Mouse (Mus musculus) forebrain, embryonic 14.5 days (tissue): ENCODE measurements around the gene Smndc1. TPM values are rescaled to one million over a fixed set of nuclear protein-coding genes. Genes with fewer than 3 reads are reported as not detected.

Experiments
- ATAC-seq: fragments of 200-750 bp; cut with Nextera tagmentation; 2 replicates; pipeline ENCODE4 v1.8.0; 2017; ENCODE audit warnings: mild to moderate bottlenecking, moderate library complexity
- DNase-seq: peaks from one replicate; pipeline ENCODE4 v3.0.0-alpha.2; 2015; ENCODE audit warnings: low spot score
- H3K27ac ChIP-seq: fragments of 300-500 bp; sonication (generic); 2 replicates; pipeline ENCODE4 v1.5.1; 2014; ENCODE audit warnings: low read depth, mild to moderate bottlenecking, control low read depth, low read length, moderate library complexity
- H3K27me3 ChIP-seq: fragments of 300-500 bp; sonication (generic); replicated peaks from 2 replicates; pipeline ENCODE4 v1.6.1; 2014; ENCODE audit warnings: low read length, control low read depth, mixed read lengths; ENCODE audit not compliant: control insufficient read depth, insufficient read depth
- H3K36me3 ChIP-seq: fragments of 300-500 bp; sonication (generic); 2 replicates; pipeline ENCODE4 v1.6.1; 2014; ENCODE audit warnings: low read length, control low read depth; ENCODE audit not compliant: control insufficient read depth, insufficient read depth
- H3K4me1 ChIP-seq: fragments of 300-500 bp; sonication (generic); 2 replicates; pipeline ENCODE4 v1.6.1; 2014; ENCODE audit warnings: antibody characterized with exemption, low read length, control low read depth; ENCODE audit not compliant: control insufficient read depth, insufficient read depth
- H3K4me2 ChIP-seq: fragments of 300-500 bp; sonication (generic); 2 replicates; pipeline ENCODE4 v1.6.1; 2014; ENCODE audit warnings: mild to moderate bottlenecking, control low read depth, low read length
- H3K4me3 ChIP-seq: fragments of 300-500 bp; sonication (generic); 2 replicates; pipeline ENCODE4 v1.5.1; 2014; ENCODE audit warnings: low read depth, low read length, control low read depth
- H3K9ac ChIP-seq: fragments of 300-500 bp; sonication (generic); 2 replicates; pipeline ENCODE4 v1.6.1; 2014; ENCODE audit warnings: mild to moderate bottlenecking, low read length, control low read depth, moderate library complexity
- H3K9me3 ChIP-seq: fragments of 300-500 bp; sonication (generic); replicated peaks from 2 replicates; pipeline ENCODE4 v1.6.1; 2016; ENCODE audit warnings: low read length, control low read depth, mixed read lengths; ENCODE audit not compliant: control insufficient read depth
- WGBS: fragments of 180-500 bp; shearing (Covaris S2); extraction: QIAGEN DNeasy Blood & Tissue Kit; methylation state at CpG from one replicate; pipeline ENCODE4 v1.1.7; 2014; 5-methylcytosine and 5-hydroxymethylcytosine counted together
- polyA plus RNA-seq: library from polyadenylated mRNA; unstranded; fragments of >200 nt; fragmentation: Nextera tagmentation; extraction: Ambion mirVana; gene quantifications from 2 replicates; pipeline ENCODE4 v1.2.1, GENCODE M21; 2014

Gene Smndc1
- polyA plus RNA-seq, 1 experiment from 2014 or later: 41.5 TPM

- DNase-seq (peak; percentile 85), ATAC-seq (peak; percentile 68; the same call in 1 of the 2 replicates)
- WGBS: 17% methylated on average over 9 of the region's 9 CpGs
Measured at GRCm38 (mm10) chr19:53364963-53365362, 25.4 kb downstream of the Smndc1 start.

GRCm38 (mm10) chr19:53364551-53364950, 25.8 kb downstream of the Smndc1 start:
- Histone ChIP-seq H3K27me3 (no peaks in the 10 kb centered on the region), H3K4me3 (no peak overlapping the region), H3K4me2 (no peak overlapping the region), H3K4me1 (peaks cover 27% of the 10 kb centered on the region), H3K27ac (no peak overlapping the region), H3K36me3 (no peaks in the 10 kb centered on the region), H3K9ac (no peak overlapping the region), H3K9me3 (no peaks in the 10 kb centered on the region)
- ATAC-seq: no peak
- no peak for DNase-seq
- WGBS: 78% methylated on average over 2 of the region's 2 CpGs

More at GRCm38 (mm10) chr19:53364963-53365362, 25.4 kb downstream of the Smndc1 start:
- no peaks in the 10 kb centered on the region for H3K27me3 ChIP-seq
- H3K27ac ChIP-seq: no peak overlapping the region
- H3K9me3 ChIP-seq: no peaks in the 10 kb centered on the region
- H3K36me3 ChIP-seq: no peaks in the 10 kb centered on the region; the same call in 1 of the 2 replicates
- H3K9ac ChIP-seq: no peak overlapping the region
- peak overlapping the region; percentile 18; the same call in 1 of the 2 replicates for H3K4me2 ChIP-seq
- no peak overlapping the region for H3K4me3 ChIP-seq
- H3K4me1 ChIP-seq: peaks cover 23% of the 10 kb centered on the region

GRCm38 (mm10) chr19:53362967-53363366, 27.4 kb downstream of the Smndc1 start:
- Histone ChIP-seq H3K27me3 (no peaks in the 10 kb centered on the region), H3K4me1 (peaks cover 30% of the 10 kb centered on the region), H3K9me3 (no peaks in the 10 kb centered on the region), H3K4me3 (no peak overlapping the region), H3K4me2 (no peak overlapping the region), H3K9ac (no peak overlapping the region), H3K36me3 (no peaks in the 10 kb centered on the region), H3K27ac (no peak overlapping the region)
- ATAC-seq (no peak), DNase-seq (no peak)
- 47% methylated on average over 2 of the region's 2 CpGs for WGBS

GRCm38 (mm10) chr19:53360265-53360958, 30.0 kb downstream of the Smndc1 start:
- Histone ChIP-seq H3K9ac (peak overlapping the region; percentile 47), H3K36me3 (0 out of 2 replicates have a peak, but pooled peaks cover 7% of the 10 kb centered on the region), H3K4me1 (peaks cover 29% of the 10 kb centered on the region), H3K9me3 (no peaks in the 10 kb centered on the region), H3K4me3 (peak overlapping the region; percentile 2; the same call in 1 of the 2 replicates), H3K27ac (peak overlapping the region; percentile 75), H3K4me2 (peak overlapping the region; percentile 46), H3K27me3 (no peaks in the 10 kb centered on the region)
- ATAC-seq: peak; percentile 49
- WGBS: 20% methylated on average over 8 of the region's 8 CpGs
- peak; percentile 83 for DNase-seq

GRCm38 (mm10) chr19:53359160-53360033, 31.0 kb downstream of the Smndc1 start:
- H3K4me3 ChIP-seq: peak overlapping the region; percentile 2; the same call in 1 of the 2 replicates
- no peaks in the 10 kb centered on the region for H3K9me3 ChIP-seq
- H3K27ac ChIP-seq: peak overlapping the region; percentile 75
- WGBS: 43% methylated on average over 22 of the region's 22 CpGs
- peak; percentile 84 for DNase-seq
- H3K36me3 ChIP-seq: 0 out of 2 replicates have a peak, but pooled peaks cover 7% of the 10 kb centered on the region
- H3K27me3 ChIP-seq: no peaks in the 10 kb centered on the region
- H3K4me1 ChIP-seq: peaks cover 22% of the 10 kb centered on the region
- ATAC-seq: peak; percentile 68
- peak overlapping the region; percentile 46 for H3K4me2 ChIP-seq
- peak overlapping the region; percentile 47 for H3K9ac ChIP-seq

GRCm38 (mm10) chr19:53355065-53355464, 35.3 kb downstream of the Smndc1 start:
- no peak overlapping the region for H3K9ac ChIP-seq
- H3K36me3 ChIP-seq: peaks cover 18% of the 10 kb centered on the region; the same call in 1 of the 2 replicates
- 74% methylated on average over 16 of the region's 16 CpGs for WGBS
- H3K9me3 ChIP-seq: no peaks in the 10 kb centered on the region
- H3K4me3 ChIP-seq: no peak overlapping the region
- DNase-seq (no peak), ATAC-seq (no peak)
- peak overlapping the region; percentile 2; the same call in 1 of the 2 replicates for H3K27ac ChIP-seq
- no peak overlapping the region for H3K4me2 ChIP-seq
- H3K27me3 ChIP-seq: no peaks in the 10 kb centered on the region
- peaks cover 14% of the 10 kb centered on the region for H3K4me1 ChIP-seq

GRCm38 (mm10) chr19:53354271-53355000, 35.9 kb downstream of the Smndc1 start:
- WGBS: 49% methylated on average over 7 of the region's 7 CpGs
- no peak overlapping the region for H3K4me2 ChIP-seq
- ATAC-seq (no peak), DNase-seq (peak; percentile 34)
- peaks cover 18% of the 10 kb centered on the region; the same call in 1 of the 2 replicates for H3K36me3 ChIP-seq
- no peaks in the 10 kb centered on the region for H3K9me3 ChIP-seq
- H3K9ac ChIP-seq: no peak overlapping the region
- H3K27ac ChIP-seq: no peak overlapping the region
- peaks cover 8% of the 10 kb centered on the region for H3K4me1 ChIP-seq
- no peak overlapping the region for H3K4me3 ChIP-seq
- no peaks in the 10 kb centered on the region for H3K27me3 ChIP-seq

- Histone ChIP-seq H3K27ac (no peak overlapping the region), H3K27me3 (no peaks in the 10 kb centered on the region), H3K4me3 (no peak overlapping the region), H3K4me2 (no peak overlapping the region), H3K36me3 (peaks cover 18% of the 10 kb centered on the region; the same call in 1 of the 2 replicates), H3K4me1 (peaks cover 6% of the 10 kb centered on the region; the same call in 1 of the 2 replicates), H3K9ac (no peak overlapping the region), H3K9me3 (no peaks in the 10 kb centered on the region)
- no peak for ATAC-seq
- WGBS: 80% methylated on average over 7 of the region's 7 CpGs
- no peak for DNase-seq
Measured at GRCm38 (mm10) chr19:53353864-53354263, 36.5 kb downstream of the Smndc1 start.
